Mouse (Mus musculus): ENCODE measurements at regions not wholly inside any gene's neighbourhood (a gene's known extent, or its start where the extent isn't known, plus 50 kb on each side); places are given as distances from the start of the nearest gene placed in this dataset.

DNA sequence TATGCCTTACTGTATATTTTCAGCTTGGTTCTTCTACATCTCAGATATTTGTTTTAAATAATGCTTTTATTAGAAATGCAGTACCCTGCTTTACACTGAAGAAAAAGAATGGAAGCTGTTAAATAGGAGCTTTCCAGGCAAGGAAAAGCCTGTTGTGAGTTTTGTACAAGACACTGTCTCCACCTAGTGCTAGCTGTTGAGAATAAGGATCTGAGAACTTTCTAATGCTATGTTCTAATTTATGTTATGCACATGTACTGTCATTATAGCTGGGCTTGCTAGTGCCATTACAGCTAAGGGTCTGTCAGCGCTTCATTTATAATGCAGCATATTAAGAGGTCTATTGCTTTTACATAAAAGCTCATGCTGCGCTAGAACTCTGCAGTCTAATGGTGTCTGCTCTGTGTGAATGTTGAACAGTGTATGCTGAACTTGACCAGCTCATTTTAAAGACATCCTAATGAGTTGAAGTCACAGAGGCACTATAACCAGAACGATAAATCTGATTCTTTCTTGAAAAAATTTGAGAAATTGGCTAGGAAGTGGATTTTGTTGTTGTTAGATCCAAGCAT, 315.4 kb upstream of the Dnajc24 start:
- no peak for ATAC-seq (replicated peaks; ENCODE audit: low read depth, poor library complexity, severe bottlenecking)

DNA sequence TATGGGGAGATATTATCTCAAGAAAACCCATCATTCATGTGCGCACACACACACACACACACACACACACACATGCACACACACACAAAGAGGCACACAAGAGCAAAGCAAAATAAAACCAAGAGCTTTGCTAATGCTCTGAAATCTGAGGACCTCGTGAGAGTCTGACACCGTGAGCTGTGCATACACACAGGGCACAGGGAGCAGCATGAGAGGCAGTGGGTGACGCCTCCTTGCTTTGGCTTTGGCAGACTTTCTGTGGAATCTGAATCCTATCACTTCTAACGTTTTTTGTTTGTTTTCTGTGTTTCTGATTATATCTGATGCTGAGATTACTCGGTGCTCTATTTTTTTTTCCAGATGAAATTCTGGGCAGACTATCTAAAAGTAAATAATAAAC, 343.4 kb upstream of the Dnajc24 start:
- ATAC-seq (replicated peaks; ENCODE audit: low read depth, poor library complexity, severe bottlenecking), result no peak

DNA sequence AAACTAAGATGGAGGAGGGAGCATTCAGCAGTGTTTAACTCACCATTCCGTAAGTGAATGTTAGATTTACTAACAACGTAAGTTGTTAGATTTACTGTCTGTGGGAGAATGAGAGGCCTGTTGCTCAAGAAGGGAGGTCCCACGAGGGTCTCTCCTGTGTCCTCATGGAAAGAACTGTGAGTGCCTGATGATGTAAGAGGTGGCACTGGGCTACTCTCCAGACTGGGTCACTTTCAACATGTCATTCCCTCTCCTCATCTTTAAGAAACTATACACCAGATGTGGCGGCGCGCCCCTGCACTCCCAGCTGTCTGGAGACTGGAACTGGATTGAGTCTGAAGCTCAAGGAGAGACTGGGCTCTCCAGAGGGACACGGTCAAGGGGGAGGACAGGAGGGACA, 343.9 kb upstream of the Dnajc24 start:
- ATAC-seq (replicated peaks; ENCODE audit: low read depth, poor library complexity, severe bottlenecking), result no peak

DNA sequence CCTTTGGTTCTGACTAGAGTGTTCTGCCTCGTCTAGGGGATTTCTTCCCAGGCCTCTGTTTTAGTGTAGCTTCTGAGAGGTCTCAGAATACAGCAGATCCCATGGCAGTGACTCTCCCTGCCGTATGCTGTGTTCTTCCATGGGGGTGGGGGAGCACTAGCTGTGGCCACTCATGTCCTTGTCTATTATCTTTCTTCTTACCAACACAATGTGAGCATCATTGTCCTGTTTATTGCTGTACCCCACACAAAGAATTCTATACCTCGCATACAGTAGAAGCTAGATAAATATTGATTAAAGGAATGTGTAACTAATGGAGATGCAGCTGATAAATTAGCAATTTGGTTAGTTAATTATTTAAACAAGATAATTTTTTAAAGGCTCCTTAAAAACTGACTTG, 337.5 kb upstream of the Mpped2 start:
- no peak for ATAC-seq (replicated peaks; ENCODE audit: low read depth, poor library complexity, severe bottlenecking)

DNA sequence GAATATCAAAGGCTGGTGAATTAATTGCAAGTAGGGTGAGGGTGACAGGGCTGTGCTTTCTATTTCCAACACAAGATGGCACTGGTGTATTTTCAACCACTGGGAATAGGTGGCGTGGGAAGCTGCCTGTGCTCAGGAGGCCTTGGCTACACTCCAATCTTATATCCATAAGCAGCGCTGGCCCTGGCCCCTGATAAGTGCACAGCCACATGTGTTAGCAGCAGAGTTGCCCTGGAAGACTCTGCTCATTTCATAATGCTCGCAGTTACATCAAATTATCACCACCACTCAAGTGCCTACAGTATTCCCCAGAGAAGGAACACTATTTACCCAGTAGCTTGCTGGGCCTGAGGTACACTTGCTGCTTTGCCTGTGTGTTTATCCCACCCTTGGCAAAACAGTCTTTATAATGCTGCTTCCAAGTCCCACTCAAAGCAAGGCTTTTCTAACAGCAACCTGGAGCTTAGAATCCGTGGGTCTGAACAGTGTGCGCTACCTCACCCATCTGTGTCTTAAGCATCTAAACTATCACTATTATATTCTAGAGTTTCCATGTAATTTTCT, 337.0 kb upstream of the Mpped2 start:
- peak; percentile 83 for ATAC-seq (replicated peaks; ENCODE audit: low read depth, poor library complexity, severe bottlenecking)

DNA sequence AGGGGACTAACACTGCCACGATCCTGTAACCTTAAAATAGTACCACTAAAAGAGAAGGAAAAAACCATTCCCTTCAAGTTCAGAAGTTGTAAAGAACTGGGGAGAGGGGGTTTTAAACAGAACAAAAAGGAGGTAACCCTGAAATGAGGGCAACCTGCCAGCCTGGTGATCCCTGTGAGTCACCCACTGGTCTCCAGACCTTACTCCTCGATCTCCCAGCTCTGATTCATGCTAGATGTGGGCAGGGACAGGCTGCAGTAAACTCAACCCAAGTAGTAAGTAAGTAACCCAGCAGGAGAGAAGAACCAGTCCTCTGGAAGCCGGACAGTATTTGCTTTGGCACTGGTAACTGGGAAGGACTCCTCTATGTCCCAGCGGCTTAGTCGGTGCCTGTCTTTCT, 324.4 kb upstream of the Mpped2 start:
- ATAC-seq (replicated peaks; ENCODE audit: low read depth, poor library complexity, severe bottlenecking), result no peak

DNA sequence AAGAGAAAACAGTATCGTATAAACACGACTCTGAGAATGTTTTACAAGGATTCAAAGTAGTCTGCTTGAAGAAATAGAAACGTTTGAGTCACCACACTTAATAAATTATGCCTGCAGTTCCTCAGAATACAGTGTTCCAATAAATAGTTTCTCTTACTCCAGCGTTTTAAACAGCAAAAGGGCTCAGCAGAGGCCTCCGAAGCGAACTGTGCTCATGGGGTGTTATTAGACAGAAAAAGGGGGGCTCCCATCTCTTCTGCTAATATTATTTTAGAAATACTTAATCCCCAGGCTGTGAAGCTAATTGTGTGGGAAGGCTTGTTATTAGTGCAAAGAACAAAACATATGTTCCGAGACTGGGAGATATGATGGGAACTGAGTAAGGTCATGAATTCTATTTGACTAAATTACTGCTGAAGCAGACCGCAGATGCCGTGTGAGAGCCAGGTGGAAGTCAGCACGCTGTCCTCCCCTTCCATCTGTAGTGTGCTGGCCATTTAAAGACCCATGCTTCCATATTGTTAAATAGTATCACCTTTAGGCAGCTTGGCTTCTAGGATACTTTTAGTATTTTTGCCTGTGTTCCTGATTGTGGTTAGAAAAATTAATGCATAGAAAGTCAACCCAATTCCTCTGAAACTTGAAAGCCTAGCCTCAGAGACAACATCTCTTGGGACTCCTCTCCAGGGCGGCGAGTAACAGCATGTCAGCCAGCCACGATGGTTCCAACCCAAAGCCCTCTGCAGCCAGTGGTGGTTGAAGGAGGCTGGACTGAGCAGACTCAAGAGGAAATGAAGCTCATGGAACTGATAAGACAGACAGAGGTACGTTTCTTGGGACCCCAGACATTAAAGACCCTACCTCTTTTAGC, 309.4 kb upstream of the Mpped2 start:
- no peak for ATAC-seq (replicated peaks; ENCODE audit: low read depth, poor library complexity, severe bottlenecking)

DNA sequence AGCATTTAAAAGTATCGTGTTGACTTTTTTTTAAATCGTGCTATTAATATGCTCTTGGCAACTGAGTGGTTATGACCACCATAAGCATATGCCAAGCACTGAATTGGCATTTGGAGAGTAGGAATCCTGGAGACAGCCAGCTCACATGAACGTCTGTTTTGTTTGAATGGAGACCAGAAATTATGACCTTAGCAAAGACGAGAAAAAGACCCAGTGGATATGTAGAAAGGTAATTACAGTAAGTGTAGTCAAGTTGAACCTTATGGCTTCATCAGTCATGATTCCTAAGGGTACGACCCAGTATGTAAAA, 308.8 kb upstream of the Mpped2 start:
- no peak for ATAC-seq (replicated peaks; ENCODE audit: low read depth, poor library complexity, severe bottlenecking)

DNA sequence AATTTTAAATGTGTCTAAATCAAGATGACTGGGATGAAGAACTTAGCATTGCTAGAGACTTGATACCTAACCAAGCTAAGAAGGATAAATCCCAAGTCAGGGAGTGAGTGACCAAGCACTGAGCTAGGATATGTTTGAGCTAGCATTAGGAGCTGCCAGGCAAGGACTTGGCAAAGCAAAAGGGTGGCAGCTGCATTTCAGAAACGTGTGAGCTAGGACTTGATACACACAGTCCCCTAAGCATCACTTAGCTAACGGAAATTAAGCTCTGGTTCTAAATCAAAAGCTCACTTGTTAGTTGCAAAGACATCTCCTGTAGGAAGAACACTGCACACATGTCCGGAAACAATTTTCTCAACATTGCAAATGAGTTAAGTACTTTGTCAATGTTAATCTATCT, 308.2 kb upstream of the Mpped2 start:
- ATAC-seq (replicated peaks; ENCODE audit: low read depth, poor library complexity, severe bottlenecking), result no peak

DNA sequence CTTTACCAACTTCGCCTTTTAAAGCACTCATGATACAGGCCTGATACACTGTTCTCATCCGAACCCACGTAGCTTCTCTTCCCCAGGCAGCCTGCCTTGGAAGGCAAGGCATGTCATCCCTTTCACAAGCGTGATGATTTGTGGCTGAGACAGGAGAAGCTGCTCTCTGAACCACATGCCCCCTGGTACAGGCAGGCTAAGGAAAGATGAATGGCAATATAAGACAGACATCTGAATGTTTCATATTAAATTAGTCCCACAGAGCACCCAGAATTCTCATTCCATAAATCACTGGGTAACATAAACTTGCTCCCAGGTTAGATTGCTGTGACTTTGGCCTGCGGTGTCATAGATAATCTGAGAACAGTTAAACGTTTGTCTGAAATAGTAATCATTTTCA, 280.9 kb upstream of the Mpped2 start:
- no peak for ATAC-seq (replicated peaks; ENCODE audit: low read depth, poor library complexity, severe bottlenecking)

DNA sequence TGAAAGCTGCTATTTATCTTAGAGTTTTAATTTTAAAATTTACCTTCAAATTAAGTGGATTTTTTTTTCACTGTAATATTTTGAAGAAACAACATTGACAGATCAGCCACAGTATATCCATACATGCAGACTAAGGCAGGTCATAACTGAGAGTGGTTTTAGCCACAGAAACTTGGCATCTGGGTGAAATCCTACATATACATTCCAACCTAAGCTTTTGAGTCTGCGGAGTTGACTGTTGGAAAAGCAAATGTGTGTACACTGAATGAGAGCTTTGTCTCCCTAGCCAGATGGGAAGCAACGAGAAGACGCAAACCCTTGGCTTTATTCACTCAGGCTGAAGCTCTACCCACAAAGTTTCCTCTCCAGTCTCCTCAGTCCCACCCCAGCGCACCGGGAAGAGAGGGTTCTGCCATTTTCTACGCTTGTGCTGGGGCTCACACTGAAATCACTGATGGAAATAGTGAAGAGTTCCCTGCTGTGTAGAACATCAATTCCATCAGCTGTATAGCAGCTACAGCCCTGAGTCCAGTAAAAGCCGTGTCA, 277.5 kb upstream of the Mpped2 start:
- ATAC-seq (replicated peaks; ENCODE audit: low read depth, poor library complexity, severe bottlenecking), result no peak

DNA sequence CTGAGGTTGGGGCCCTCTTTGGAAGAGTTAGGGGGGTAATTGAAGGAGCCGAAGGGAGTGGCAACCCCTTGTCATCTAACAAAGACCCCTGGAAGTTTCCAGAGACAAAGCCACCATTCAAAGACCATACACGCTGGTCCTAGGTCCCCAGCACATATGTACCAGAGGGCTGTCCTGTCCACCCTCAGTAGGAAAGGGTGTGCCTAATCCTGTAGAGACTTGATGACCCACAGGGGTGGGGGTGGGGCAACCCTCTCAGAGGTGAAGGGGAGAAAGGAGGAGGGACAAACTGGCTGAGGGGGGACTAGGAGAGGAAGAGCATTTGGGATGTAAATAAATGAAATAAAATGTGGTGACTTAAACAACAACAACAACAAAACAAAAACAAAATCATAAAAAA, 274.9 kb upstream of the Mpped2 start:
- ATAC-seq (replicated peaks; ENCODE audit: low read depth, poor library complexity, severe bottlenecking), result no peak

DNA sequence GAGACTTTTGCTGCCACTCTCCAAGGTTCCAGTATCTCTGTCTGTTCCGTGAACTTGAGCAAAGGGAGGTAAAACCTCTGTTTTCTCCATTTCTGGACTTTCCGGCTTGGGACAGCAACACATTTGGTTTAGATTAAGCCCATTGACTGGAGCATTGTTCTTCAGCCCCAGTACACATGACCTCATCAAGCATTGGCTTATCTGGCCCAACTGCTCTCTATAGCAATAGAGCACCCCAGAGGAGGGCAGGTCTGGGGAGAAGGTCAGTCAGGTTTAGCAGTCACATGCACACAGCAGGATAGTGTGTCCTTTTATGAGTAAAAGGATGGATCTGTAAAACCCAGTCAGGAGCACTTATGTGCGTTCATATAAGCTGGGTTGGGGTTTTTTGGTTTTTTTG, 268.1 kb upstream of the Mpped2 start:
- ATAC-seq (replicated peaks; ENCODE audit: low read depth, poor library complexity, severe bottlenecking), result no peak

DNA sequence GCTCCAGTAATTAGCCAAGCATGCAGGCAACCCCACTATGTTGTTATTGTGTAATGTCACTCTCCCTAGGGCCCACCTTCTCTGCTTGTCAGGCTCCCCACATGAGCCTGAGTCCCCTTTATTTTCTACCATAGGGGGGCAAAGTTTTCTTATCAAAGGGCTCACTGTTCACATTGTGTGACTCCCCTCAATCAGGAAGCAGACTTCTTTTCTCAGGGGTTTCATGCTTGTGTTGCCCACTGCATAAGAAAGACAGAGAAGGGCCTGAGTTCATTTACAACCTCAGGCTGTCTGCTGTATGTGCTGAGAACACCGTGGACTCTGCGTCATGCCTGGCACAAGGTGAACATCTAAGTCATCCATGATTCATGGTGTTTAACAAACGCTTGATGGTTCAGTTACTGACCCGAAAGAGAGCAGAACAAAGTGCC, 267.6 kb upstream of the Mpped2 start:
- no peak for ATAC-seq (replicated peaks; ENCODE audit: low read depth, poor library complexity, severe bottlenecking)

DNA sequence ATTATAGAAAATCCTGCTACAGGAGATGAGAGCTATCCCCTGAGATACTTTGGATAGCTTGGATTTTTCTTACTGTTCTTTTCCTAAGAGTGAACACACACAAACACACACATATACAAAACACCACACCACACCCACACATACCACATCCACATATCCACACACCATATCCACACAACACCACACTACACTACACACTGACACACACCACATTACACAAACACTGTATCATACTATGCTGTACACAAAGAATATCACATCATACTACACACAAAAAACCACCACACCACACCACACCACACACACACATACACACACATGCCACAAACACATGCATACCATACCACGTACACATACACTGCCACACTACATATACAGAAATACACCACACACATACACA, 267.1 kb upstream of the Mpped2 start:
- no peak for ATAC-seq (replicated peaks; ENCODE audit: low read depth, poor library complexity, severe bottlenecking)

DNA sequence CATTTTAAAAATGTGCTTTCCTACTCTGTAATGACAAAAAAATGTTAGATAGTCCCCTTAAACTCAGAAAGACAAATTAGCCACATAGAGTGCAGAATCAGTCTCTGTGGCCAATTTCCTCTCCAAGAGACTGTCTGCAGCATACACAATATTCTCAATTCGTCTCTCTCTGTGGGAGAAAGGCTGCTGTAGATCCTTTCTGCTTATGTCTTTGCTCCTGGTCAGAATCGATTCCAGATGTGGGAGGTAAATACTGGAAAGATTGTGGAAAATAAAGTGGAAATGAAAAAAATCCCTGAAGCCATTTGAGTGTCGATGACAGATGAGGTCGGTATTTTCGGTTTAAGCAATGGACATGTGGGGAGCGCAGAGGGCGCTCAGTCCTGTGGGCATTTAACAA, 265.8 kb upstream of the Mpped2 start:
- ATAC-seq (replicated peaks; ENCODE audit: low read depth, poor library complexity, severe bottlenecking), result no peak

DNA sequence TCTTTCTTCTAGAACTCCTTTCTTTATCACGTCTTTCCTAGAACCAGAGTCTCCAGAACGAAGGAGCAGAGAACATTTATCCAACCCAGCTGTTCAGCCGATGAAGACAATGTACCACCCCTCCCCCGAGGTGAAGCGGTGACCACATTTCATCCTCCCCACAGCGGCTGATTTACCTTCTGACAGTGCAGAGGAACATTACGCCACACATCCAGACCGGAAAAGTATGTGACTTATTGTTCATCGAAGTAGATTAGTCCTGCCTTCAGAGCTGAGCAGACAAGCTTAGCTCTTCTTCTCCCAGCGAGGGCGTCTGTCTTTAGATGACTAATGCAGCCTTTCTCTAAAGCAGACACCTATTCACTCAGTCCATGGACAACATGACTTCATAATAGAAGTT, 264.2 kb upstream of the Mpped2 start:
- ATAC-seq (replicated peaks; ENCODE audit: low read depth, poor library complexity, severe bottlenecking), result no peak

DNA sequence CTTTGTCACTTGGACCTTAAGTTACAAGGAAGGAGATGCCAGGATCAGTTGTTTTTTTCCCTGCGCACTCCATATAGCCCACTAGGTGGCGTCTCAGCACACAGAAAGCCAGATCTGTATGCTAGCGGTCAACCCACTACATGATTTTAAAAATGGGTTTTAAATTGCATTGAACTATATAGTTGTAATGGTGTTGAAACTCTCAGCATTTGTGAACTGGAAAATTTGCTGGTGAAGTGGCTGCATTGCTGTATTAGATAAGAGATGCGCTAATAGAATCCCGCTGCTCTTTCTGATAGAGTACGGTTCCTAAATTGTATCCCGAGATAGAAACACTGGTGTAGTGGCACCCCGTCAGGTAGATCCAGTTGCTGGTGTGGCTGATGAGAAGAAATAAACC, 261.9 kb upstream of the Mpped2 start:
- ATAC-seq (replicated peaks; ENCODE audit: low read depth, poor library complexity, severe bottlenecking), result peak; percentile 93

DNA sequence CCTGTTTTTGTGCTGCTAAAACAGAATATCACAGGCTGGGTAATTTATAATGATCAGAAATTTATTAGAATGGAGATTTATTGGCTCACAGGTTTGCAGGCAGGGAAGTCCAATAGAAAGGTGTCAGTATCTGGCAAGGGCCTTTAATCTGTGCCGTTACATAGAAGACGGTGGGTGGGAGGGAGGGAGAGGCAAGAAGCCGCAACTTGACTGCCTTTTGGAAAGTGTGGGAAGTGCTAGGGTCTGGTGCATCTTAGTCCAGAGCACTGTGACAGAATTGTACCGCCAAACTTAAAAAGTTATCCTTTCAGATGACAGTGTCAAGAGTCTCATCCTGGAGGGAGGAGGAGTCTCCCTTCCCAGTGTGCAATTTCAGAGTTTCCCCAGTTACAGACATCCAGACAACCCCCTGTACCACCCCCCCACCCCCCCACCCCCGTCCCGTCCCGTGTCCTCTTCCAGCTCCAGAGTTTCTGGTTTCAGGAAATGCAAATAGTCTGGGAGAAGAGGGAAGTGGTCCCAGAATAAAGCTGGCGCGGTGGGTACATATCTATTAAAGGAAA, 261.4 kb upstream of the Mpped2 start:
- no peak for ATAC-seq (replicated peaks; ENCODE audit: low read depth, poor library complexity, severe bottlenecking)

DNA sequence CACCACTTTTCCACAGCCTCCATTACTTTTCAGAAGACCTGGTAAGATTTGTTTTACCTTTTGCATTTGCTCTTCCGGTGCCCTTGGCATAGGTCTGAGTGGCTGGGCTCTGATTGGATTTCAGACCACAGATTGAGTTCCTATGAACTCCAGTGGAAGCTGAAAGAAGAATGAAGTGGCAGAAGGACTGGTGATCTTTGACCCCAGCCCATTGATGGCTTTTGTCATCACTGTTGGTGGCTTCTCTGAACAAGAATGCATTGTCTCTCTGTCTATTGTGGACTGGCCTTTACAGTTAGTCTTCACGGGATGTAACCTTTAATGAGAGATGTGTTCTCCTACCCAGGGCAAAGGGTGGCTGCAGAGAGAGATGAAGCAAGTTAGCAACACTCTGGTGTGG, 256.9 kb upstream of the Mpped2 start:
- no peak for ATAC-seq (replicated peaks; ENCODE audit: low read depth, poor library complexity, severe bottlenecking)

DNA sequence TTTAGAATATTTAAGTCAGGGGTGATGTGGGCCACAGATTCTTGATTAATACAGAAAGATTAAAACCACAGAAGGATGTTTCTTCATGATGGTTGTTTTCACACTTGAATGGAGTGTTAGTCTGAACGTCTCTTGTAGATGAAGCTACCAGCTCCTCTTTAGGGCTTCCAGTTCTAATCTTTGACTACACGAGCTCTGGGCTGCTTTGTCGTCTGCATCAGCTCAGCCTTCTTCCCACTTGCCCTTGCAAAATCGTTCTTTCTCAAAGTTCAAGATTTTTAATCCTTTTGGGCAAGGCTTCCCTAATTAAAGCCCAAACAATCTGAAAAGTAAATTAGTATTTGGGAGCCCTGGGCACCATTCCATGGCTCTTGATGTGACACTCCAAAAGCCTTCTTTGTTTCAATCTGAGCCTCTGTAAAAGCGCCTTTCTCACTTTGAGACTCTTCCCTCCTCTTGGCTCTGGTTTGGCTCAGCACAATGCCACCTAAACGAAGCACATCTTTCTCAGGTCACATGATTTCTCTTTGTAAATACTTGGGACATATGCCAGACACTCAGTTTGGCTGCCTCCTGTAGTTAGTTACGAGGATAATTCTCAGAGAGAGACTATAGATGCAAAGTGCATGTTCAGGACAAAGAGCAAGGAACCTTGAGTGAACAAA, 238.6 kb upstream of the Mpped2 start:
- ATAC-seq (replicated peaks; ENCODE audit: low read depth, poor library complexity, severe bottlenecking), result no peak
